Mouse (Mus musculus): ENCODE results near the gene Unc5b. TPM values are rescaled to one million over a fixed set of nuclear protein-coding genes. Genes with fewer than 3 reads are reported as not detected.
"Not testable (repeated sequence)": the region's sequence is repeated elsewhere in the genome, so short reads cannot be mapped to it uniquely, and the experiment has no call there.

The Unc5b gene
- polyA plus RNA-seq (2012) = 0.01 TPM in 1 of 2 replicates, not detected in the other

GRCm38 (mm10) chr10:60831379-60831778 lies at the start of gene Unc5b:
TSS of gene Unc5b (minus strand) at chr10:60831581.
- no peaks in the 10 kb centered on the region for H3K36me3 ChIP-seq (ENCODE audit: control insufficient read depth)
- peaks cover 4% of the 10 kb centered on the region for H3K4me1 ChIP-seq (ENCODE audit: control insufficient read depth)
- H3K27me3 ChIP-seq (ENCODE audit: control insufficient read depth) = peaks cover 78% of the 10 kb centered on the region
- peak within 1 kb of the TSS; percentile 36 for H3K4me3 ChIP-seq (replicated peaks)
- TF ChIP-seq GATA1 (IDR thresholded peaks at IDR 0.05; ENCODE audit: low read length) = no peak
- no peak for TF ChIP-seq TAL1 (IDR thresholded peaks at IDR 0.05; ENCODE audit: low read length)
- no peaks in the 10 kb centered on the region for H3K9me3 ChIP-seq (ENCODE audit: control insufficient read depth, low read length)

GRCm38 (mm10) chr10:60879817-60880216 lies 48.4 kb upstream of the Unc5b start:
- Histone ChIP-seq H3K27me3 (ENCODE audit: control insufficient read depth) (no peaks in the 10 kb centered on the region), H3K4me3 (replicated peaks) (no peak overlapping the region), H3K36me3 (ENCODE audit: control insufficient read depth) (no peaks in the 10 kb centered on the region), H3K4me1 (ENCODE audit: control insufficient read depth) (no peaks in the 10 kb centered on the region), H3K9me3 (ENCODE audit: control insufficient read depth, low read length) (peaks cover 6% of the 10 kb centered on the region; the same call in 1 of the 2 replicates)
- TF ChIP-seq GATA1 (IDR thresholded peaks at IDR 0.05; ENCODE audit: low read length) = no peak
- TF ChIP-seq TAL1 (IDR thresholded peaks at IDR 0.05; ENCODE audit: low read length) = no peak

GRCm38 (mm10) chr10:60877075-60877474 lies 45.7 kb upstream of the Unc5b start:
- Histone ChIP-seq H3K4me1 (ENCODE audit: control insufficient read depth) (no peaks in the 10 kb centered on the region), H3K27me3 (ENCODE audit: control insufficient read depth) (no peaks in the 10 kb centered on the region), H3K4me3 (replicated peaks) (no peak overlapping the region), H3K36me3 (ENCODE audit: control insufficient read depth) (no peaks in the 10 kb centered on the region), H3K9me3 (ENCODE audit: control insufficient read depth, low read length) (no peaks in the 10 kb centered on the region)
- TF ChIP-seq GATA1 (IDR thresholded peaks at IDR 0.05; ENCODE audit: low read length) (no peak), TAL1 (IDR thresholded peaks at IDR 0.05; ENCODE audit: low read length) (no peak)

GRCm38 (mm10) chr10:60875011-60875410 lies 43.6 kb upstream of the Unc5b start:
- TF ChIP-seq TAL1 (IDR thresholded peaks at IDR 0.05; ENCODE audit: low read length) (no peak), GATA1 (IDR thresholded peaks at IDR 0.05; ENCODE audit: low read length) (no peak)
- Histone ChIP-seq H3K4me3 (replicated peaks) (no peak overlapping the region), H3K9me3 (ENCODE audit: control insufficient read depth, low read length) (no peaks in the 10 kb centered on the region), H3K36me3 (ENCODE audit: control insufficient read depth) (no peaks in the 10 kb centered on the region), H3K27me3 (ENCODE audit: control insufficient read depth) (no peaks in the 10 kb centered on the region), H3K4me1 (ENCODE audit: control insufficient read depth) (no peaks in the 10 kb centered on the region)

- Histone ChIP-seq H3K4me3 (replicated peaks) (no peak overlapping the region), H3K4me1 (ENCODE audit: control insufficient read depth) (no peaks in the 10 kb centered on the region), H3K9me3 (ENCODE audit: control insufficient read depth, low read length) (no peaks in the 10 kb centered on the region), H3K36me3 (ENCODE audit: control insufficient read depth) (no peaks in the 10 kb centered on the region), H3K27me3 (ENCODE audit: control insufficient read depth) (no peaks in the 10 kb centered on the region)
- no peak for TF ChIP-seq GATA1 (IDR thresholded peaks at IDR 0.05; ENCODE audit: low read length)
- no peak for TF ChIP-seq TAL1 (IDR thresholded peaks at IDR 0.05; ENCODE audit: low read length)
These were observed 31.9 kb upstream of the Unc5b start for GRCm38 (mm10) chr10:60863318-60863717.

- H3K36me3 ChIP-seq (ENCODE audit: control insufficient read depth) = no peaks in the 10 kb centered on the region
- H3K4me1 ChIP-seq (ENCODE audit: control insufficient read depth) = no peaks in the 10 kb centered on the region
- no peaks in the 10 kb centered on the region for H3K9me3 ChIP-seq (ENCODE audit: control insufficient read depth, low read length)
- no peaks in the 10 kb centered on the region for H3K27me3 ChIP-seq (ENCODE audit: control insufficient read depth)
- no peak for TF ChIP-seq TAL1 (IDR thresholded peaks at IDR 0.05; ENCODE audit: low read length)
- H3K4me3 ChIP-seq (replicated peaks) = no peak overlapping the region
These were observed 31.3 kb upstream of the Unc5b start for GRCm38 (mm10) chr10:60862477-60863293.

GRCm38 (mm10) chr10:60845271-60845670 lies 13.9 kb upstream of the Unc5b start:
- H3K27me3 ChIP-seq (ENCODE audit: control insufficient read depth); H3K4me1 ChIP-seq (ENCODE audit: control insufficient read depth); H3K36me3 ChIP-seq (ENCODE audit: control insufficient read depth); H3K4me3 ChIP-seq (replicated peaks); H3K9me3 ChIP-seq (ENCODE audit: control insufficient read depth, low read length): not testable (repeated sequence)

GRCm38 (mm10) chr10:60838816-60839215 lies 7.4 kb upstream of the Unc5b start:
- TF ChIP-seq GATA1 (IDR thresholded peaks at IDR 0.05; ENCODE audit: low read length) (no peak), TAL1 (IDR thresholded peaks at IDR 0.05; ENCODE audit: low read length) (no peak)
- Histone ChIP-seq H3K9me3 (ENCODE audit: control insufficient read depth, low read length) (no peaks in the 10 kb centered on the region), H3K4me3 (replicated peaks) (no peak overlapping the region), H3K4me1 (ENCODE audit: control insufficient read depth) (no peaks in the 10 kb centered on the region), H3K27me3 (ENCODE audit: control insufficient read depth) (peaks cover 8% of the 10 kb centered on the region), H3K36me3 (ENCODE audit: control insufficient read depth) (no peaks in the 10 kb centered on the region)

- Histone ChIP-seq H3K4me3 (replicated peaks) (no peak overlapping the region), H3K4me1 (ENCODE audit: control insufficient read depth) (peaks cover 4% of the 10 kb centered on the region), H3K9me3 (ENCODE audit: control insufficient read depth, low read length) (no peaks in the 10 kb centered on the region), H3K27me3 (ENCODE audit: control insufficient read depth) (peaks cover 42% of the 10 kb centered on the region), H3K36me3 (ENCODE audit: control insufficient read depth) (no peaks in the 10 kb centered on the region)
- TF ChIP-seq GATA1 (IDR thresholded peaks at IDR 0.05; ENCODE audit: low read length) (no peak), TAL1 (IDR thresholded peaks at IDR 0.05; ENCODE audit: low read length) (no peak)
These were observed 3.6 kb upstream of the Unc5b start for GRCm38 (mm10) chr10:60834949-60835348.

Measured in erythroblast, embryonic 14.5 days (primary cell).